Mouse (Mus musculus): Measurements from ENCODE around the gene Il17rc. TPM values are rescaled to one million over a fixed set of nuclear protein-coding genes. Genes with fewer than 3 reads are reported as not detected.

The Il17rc gene
- total RNA-seq, 1 experiment = 6.2 TPM

GRCm38 (mm10) chr6:113431801-113432200 lies 39.4 kb upstream of the Il17rc start:
- Histone ChIP-seq H3K9ac (ENCODE audit: insufficient read depth, low read depth, low read length, poor library complexity, severe bottlenecking) (no peak overlapping the region), H3K9me3 (ENCODE audit: control insufficient read depth, insufficient read depth, low read depth, low read length) (no peaks in the 10 kb centered on the region), H3K4me1 (ENCODE audit: control insufficient read depth in 2 of 2, insufficient read depth in 2 of 2, low read length in 2 of 2, poor library complexity in 1 of 2) (0 out of 4 replicates have a peak, but pooled peaks cover 0 to 2% of the 10 kb centered on the region in 2 experiments), H3K36me3 (ENCODE audit: control insufficient read depth, insufficient read depth, low read length, poor library complexity, severe bottlenecking) (no peaks in the 10 kb centered on the region), H3K27ac (ENCODE audit: insufficient read depth, low read depth, low read length, poor library complexity, severe bottlenecking) (no peak overlapping the region), H3K4me3 (ENCODE audit: insufficient read depth in 1 of 2, low read depth in 1 of 2, low read length in 2 of 2, poor library complexity in 1 of 2, severe bottlenecking in 1 of 2) (no peak overlapping the region)
- no peak for TF ChIP-seq ZNF384 (IDR thresholded peaks at IDR 0.05; ENCODE audit: low read depth, low read length)
- TF ChIP-seq CHD2 (IDR thresholded peaks at IDR 0.05; ENCODE audit: low read depth, low read length) = no peak
- no peak for TF ChIP-seq MAFK (IDR thresholded peaks at IDR 0.05; ENCODE audit: insufficient read depth, low read depth, low read length)
- no peak for TF ChIP-seq HCFC1 (IDR thresholded peaks at IDR 0.05; ENCODE audit: borderline replicate concordance, insufficient read depth, low read length)
- no peak for TF ChIP-seq ZC3H11A (IDR thresholded peaks at IDR 0.05; ENCODE audit: borderline replicate concordance, low read depth, low read length)
- in situ Hi-C loops (cut with MboI; ENCODE audit: low sequenced_read_pairs in 2 of 2, unreplicated experiment in 2 of 2) = no loop called here
- DNase-seq (ENCODE audit: low read depth, low spot score) = no peak

DNA sequence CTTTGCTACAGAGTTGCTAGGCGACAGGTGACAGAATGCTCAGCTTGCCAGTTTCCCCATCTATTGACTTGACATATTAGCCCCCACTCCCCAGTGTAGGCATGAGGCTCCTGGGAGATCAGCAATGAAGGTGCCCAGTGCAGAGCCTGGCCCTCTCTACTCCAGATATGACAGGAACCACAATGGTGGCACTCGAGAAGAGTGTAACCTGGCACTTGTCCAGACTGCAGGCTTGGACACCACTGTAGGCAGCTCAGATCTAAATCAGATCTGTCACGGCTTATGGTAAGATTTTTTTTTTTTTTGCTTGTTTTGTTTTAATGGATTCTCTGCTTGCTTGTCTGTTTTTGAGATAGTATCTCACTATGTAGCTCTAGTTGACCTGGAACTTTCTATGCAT lies 37.6 kb upstream of the Il17rc start:
- DNase-seq (ENCODE audit: low read depth, low spot score) = no peak
- Histone ChIP-seq H3K4me3 (ENCODE audit: insufficient read depth in 1 of 2, low read depth in 1 of 2, low read length in 2 of 2, poor library complexity in 1 of 2, severe bottlenecking in 1 of 2) (no peak overlapping the region), H3K4me1 (ENCODE audit: control insufficient read depth in 2 of 2, insufficient read depth in 2 of 2, low read length in 2 of 2, poor library complexity in 1 of 2) (no peaks in the 10 kb centered on the region), H3K9ac (ENCODE audit: insufficient read depth, low read depth, low read length, poor library complexity, severe bottlenecking) (no peak overlapping the region), H3K36me3 (ENCODE audit: control insufficient read depth, insufficient read depth, low read length, poor library complexity, severe bottlenecking) (no peaks in the 10 kb centered on the region), H3K27ac (ENCODE audit: insufficient read depth, low read depth, low read length, poor library complexity, severe bottlenecking) (no peak overlapping the region), H3K9me3 (ENCODE audit: control insufficient read depth, insufficient read depth, low read depth, low read length) (no peaks in the 10 kb centered on the region)
- TF ChIP-seq ZNF384 (IDR thresholded peaks at IDR 0.05; ENCODE audit: low read depth, low read length) = no peak
- TF ChIP-seq ZC3H11A (IDR thresholded peaks at IDR 0.05; ENCODE audit: borderline replicate concordance, low read depth, low read length) = no peak
- TF ChIP-seq CHD2 (IDR thresholded peaks at IDR 0.05; ENCODE audit: low read depth, low read length) = no peak
- no peak for TF ChIP-seq MAFK (IDR thresholded peaks at IDR 0.05; ENCODE audit: insufficient read depth, low read depth, low read length)
- TF ChIP-seq HCFC1 (IDR thresholded peaks at IDR 0.05; ENCODE audit: borderline replicate concordance, insufficient read depth, low read length) = no peak
- in situ Hi-C loops (cut with MboI; ENCODE audit: low sequenced_read_pairs in 2 of 2, unreplicated experiment in 2 of 2) = no loop called here

DNA sequence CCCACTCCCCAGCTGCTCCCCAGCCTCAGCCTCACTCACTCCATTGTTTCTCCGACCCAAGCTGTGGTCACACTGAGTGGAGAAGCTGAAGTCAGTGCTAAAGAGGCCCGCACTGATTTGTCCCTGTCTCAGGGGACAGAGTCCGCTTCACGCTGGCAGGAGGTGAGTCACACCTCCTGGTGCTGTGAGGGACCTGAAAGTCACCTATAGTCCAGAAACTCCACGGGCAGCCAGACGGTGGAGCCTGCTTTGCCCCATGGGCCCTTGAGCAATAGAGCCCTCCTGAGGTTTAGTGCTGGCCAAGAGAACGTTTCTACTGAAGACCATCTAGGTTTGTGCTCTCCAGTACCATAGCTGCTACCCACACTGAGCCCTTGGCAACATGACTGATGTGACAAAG lies 36.5 kb upstream of the Il17rc start:
- H3K9ac ChIP-seq (ENCODE audit: insufficient read depth, low read depth, low read length, poor library complexity, severe bottlenecking) = no peak overlapping the region
- H3K27ac ChIP-seq (ENCODE audit: insufficient read depth, low read depth, low read length, poor library complexity, severe bottlenecking) = no peak overlapping the region
- TF ChIP-seq ZC3H11A (IDR thresholded peaks at IDR 0.05; ENCODE audit: borderline replicate concordance, low read depth, low read length) = no peak
- no peak for TF ChIP-seq CHD2 (IDR thresholded peaks at IDR 0.05; ENCODE audit: low read depth, low read length)
- no peak for TF ChIP-seq MAFK (IDR thresholded peaks at IDR 0.05; ENCODE audit: insufficient read depth, low read depth, low read length)
- no peak for TF ChIP-seq HCFC1 (IDR thresholded peaks at IDR 0.05; ENCODE audit: borderline replicate concordance, insufficient read depth, low read length)
- TF ChIP-seq ZNF384 (IDR thresholded peaks at IDR 0.05; ENCODE audit: low read depth, low read length) = no peak
- H3K36me3 ChIP-seq (ENCODE audit: control insufficient read depth, insufficient read depth, low read length, poor library complexity, severe bottlenecking) = no peaks in the 10 kb centered on the region
- in situ Hi-C loops (cut with MboI; ENCODE audit: low sequenced_read_pairs in 2 of 2, unreplicated experiment in 2 of 2) = no loop called here
- no peaks in the 10 kb centered on the region for H3K9me3 ChIP-seq (ENCODE audit: control insufficient read depth, insufficient read depth, low read depth, low read length)
- no peak for DNase-seq (ENCODE audit: low read depth, low spot score)
- no peaks in the 10 kb centered on the region for H3K4me1 ChIP-seq (ENCODE audit: control insufficient read depth in 2 of 2, insufficient read depth in 2 of 2, low read length in 2 of 2, poor library complexity in 1 of 2)
- H3K4me3 ChIP-seq (ENCODE audit: insufficient read depth in 1 of 2, low read depth in 1 of 2, low read length in 2 of 2, poor library complexity in 1 of 2, severe bottlenecking in 1 of 2) = no peak overlapping the region

DNA sequence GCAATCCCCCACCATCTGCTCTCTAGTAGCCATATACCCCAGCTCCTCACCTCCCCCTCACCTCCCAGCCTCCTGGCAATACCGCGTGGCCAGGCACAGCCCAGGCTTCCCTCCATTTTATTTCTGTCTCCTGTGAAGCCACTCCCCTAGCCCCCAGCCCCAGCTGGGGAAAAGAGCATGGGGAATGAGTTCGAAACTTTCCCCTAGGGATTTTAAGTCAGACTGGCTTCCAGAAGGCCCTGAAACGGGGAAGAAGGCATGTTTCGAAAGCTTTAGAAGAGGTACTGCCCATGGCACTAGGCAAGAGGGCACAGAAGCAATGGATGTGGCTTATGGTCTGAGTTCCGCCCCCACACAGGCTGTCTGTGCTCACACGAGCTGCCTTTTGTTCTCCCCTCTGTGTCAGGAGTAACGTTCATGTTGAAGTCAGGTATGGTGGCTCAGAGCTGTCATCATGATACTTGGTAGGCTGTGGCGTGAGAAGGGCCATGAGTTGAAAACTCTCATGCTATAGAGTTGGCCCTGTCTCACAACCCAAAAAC lies 35.5 kb upstream of the Il17rc start, which contains the start of gene Cidec:
Gene Cidec (minus strand): TSS at position 97 of the 542 bp plus-strand sequence.
- Histone ChIP-seq H3K9me3 (ENCODE audit: control insufficient read depth, insufficient read depth, low read depth, low read length) (no peaks in the 10 kb centered on the region), H3K4me3 (ENCODE audit: insufficient read depth in 1 of 2, low read depth in 1 of 2, low read length in 2 of 2, poor library complexity in 1 of 2, severe bottlenecking in 1 of 2) (no peak within 1 kb of the TSS), H3K36me3 (ENCODE audit: control insufficient read depth, insufficient read depth, low read length, poor library complexity, severe bottlenecking) (no peaks in the 10 kb centered on the region), H3K4me1 (ENCODE audit: control insufficient read depth in 2 of 2, insufficient read depth in 2 of 2, low read length in 2 of 2, poor library complexity in 1 of 2) (no peaks in the 10 kb centered on the region), H3K27ac (ENCODE audit: insufficient read depth, low read depth, low read length, poor library complexity, severe bottlenecking) (no peak within 1 kb of the TSS), H3K9ac (ENCODE audit: insufficient read depth, low read depth, low read length, poor library complexity, severe bottlenecking) (no peak within 1 kb of the TSS)
- no peak for DNase-seq (ENCODE audit: low read depth, low spot score)
- TF ChIP-seq CHD2 (IDR thresholded peaks at IDR 0.05; ENCODE audit: low read depth, low read length) = no peak
- no peak for TF ChIP-seq MAFK (IDR thresholded peaks at IDR 0.05; ENCODE audit: insufficient read depth, low read depth, low read length)
- no peak for TF ChIP-seq HCFC1 (IDR thresholded peaks at IDR 0.05; ENCODE audit: borderline replicate concordance, insufficient read depth, low read length)
- no peak for TF ChIP-seq ZNF384 (IDR thresholded peaks at IDR 0.05; ENCODE audit: low read depth, low read length)
- no peak for TF ChIP-seq ZC3H11A (IDR thresholded peaks at IDR 0.05; ENCODE audit: borderline replicate concordance, low read depth, low read length)
- in situ Hi-C loops (cut with MboI; ENCODE audit: low sequenced_read_pairs in 2 of 2, unreplicated experiment in 2 of 2) = no loop called here

Data from ES-E14 (cell line).